Mouse (Mus musculus) heart, embryonic 15.5 days (tissue): ENCODE data around the gene Cacna1d. TPM values are rescaled to one million over a fixed set of nuclear protein-coding genes. Genes with fewer than 3 reads are reported as not detected.

Source experiments
- ATAC-seq: fragments of 200-750 bp; cut with Nextera tagmentation; replicated peaks from 2 replicates; pipeline ENCODE4 v1.8.0; 2017; ENCODE audit warnings: low read depth, moderate TSS enrichment; ENCODE audit not compliant: insufficient number of reproducible peaks, insufficient read depth, low FRiP score
- H3K27ac ChIP-seq: fragments of 300-500 bp; sonication (generic); 2 replicates; pipeline ENCODE4 v1.5.1; 2015; ENCODE audit warnings: mild to moderate bottlenecking, inconsistent platforms
- H3K27me3 ChIP-seq: fragments of 300-500 bp; sonication (generic); 2 replicates; pipeline ENCODE4 v1.6.1; 2015; ENCODE audit warnings: inconsistent platforms
- H3K36me3 ChIP-seq: fragments of 300-500 bp; sonication (generic); 2 replicates; pipeline ENCODE4 v1.6.1; 2015; ENCODE audit warnings: mild to moderate bottlenecking, inconsistent platforms
- H3K4me1 ChIP-seq: fragments of 300-500 bp; sonication (generic); replicated peaks from 2 replicates; pipeline ENCODE4 v1.6.1; 2015; ENCODE audit warnings: inconsistent platforms
- H3K4me2 ChIP-seq: fragments of 300-500 bp; sonication (generic); 2 replicates; pipeline ENCODE4 v1.6.1; 2015; ENCODE audit warnings: inconsistent platforms, mild to moderate bottlenecking, moderate library complexity
- H3K4me3 ChIP-seq: fragments of 300-500 bp; sonication (generic); 2 replicates; pipeline ENCODE4 v1.5.1; 2015; ENCODE audit warnings: mild to moderate bottlenecking, inconsistent platforms
- H3K9ac ChIP-seq: fragments of 300-500 bp; sonication (generic); 2 replicates; pipeline ENCODE4 v1.6.1; 2015; ENCODE audit warnings: mild to moderate bottlenecking, inconsistent platforms
- H3K9me3 ChIP-seq: fragments of 300-500 bp; sonication (generic); replicated peaks from 2 replicates; pipeline ENCODE4 v1.6.1; 2016; ENCODE audit warnings: inconsistent platforms
- whole genome bisulfite sequencing: fragments of 180-500 bp; shearing (Covaris S2); methylation state at CpG from one replicate; pipeline ENCODE4 v1.1.7; 2015; ENCODE audit warnings: mixed read lengths; 5-methylcytosine and 5-hydroxymethylcytosine counted together
- polyA plus RNA-seq: library from polyadenylated mRNA; unstranded; fragments of >200 nt; fragmentation: Nextera tagmentation; extraction: Ambion mirVana; gene quantifications from 2 replicates; pipeline ENCODE4 v1.2.1, GENCODE M21; 2015

Cacna1d gene
- polyA plus RNA-seq, 1 experiment from 2014 or later, result 7.2 TPM

GRCm38 (mm10) chr14:30172821-30173755, 318.2 kb downstream of the Cacna1d start:
- Histone ChIP-seq H3K4me3 (no peak overlapping the region), H3K27me3 (no peaks in the 10 kb centered on the region), H3K4me2 (no peak overlapping the region), H3K27ac (no peak overlapping the region), H3K4me1 (peaks cover 16% of the 10 kb centered on the region), H3K9ac (no peak overlapping the region), H3K36me3 (no peaks in the 10 kb centered on the region), H3K9me3 (no peaks in the 10 kb centered on the region)
- 79% methylated on average over 12 of the region's 12 CpGs for WGBS
- ATAC-seq, result no peak

DNA sequence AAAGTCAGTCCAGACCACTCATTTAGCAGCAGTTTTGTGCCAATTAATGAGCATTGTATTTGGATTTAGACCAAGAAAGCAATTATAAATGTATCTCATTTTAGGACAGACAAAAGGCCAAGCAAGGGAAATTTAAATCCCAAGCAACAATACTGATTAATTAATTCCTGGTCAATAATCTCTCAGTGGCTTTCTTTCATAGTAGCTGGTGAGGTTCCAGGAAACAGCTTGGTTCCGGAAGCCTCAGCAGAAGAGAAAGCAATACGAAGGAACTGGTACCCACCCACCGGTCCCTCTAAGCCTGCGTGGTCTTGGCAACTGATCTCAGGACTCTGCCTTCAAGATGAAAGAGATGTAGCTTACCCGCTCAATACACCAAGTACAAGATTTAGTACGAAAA, 319.7 kb downstream of the Cacna1d start:
- no peak overlapping the region for H3K27ac ChIP-seq
- no peak for ATAC-seq

DNA sequence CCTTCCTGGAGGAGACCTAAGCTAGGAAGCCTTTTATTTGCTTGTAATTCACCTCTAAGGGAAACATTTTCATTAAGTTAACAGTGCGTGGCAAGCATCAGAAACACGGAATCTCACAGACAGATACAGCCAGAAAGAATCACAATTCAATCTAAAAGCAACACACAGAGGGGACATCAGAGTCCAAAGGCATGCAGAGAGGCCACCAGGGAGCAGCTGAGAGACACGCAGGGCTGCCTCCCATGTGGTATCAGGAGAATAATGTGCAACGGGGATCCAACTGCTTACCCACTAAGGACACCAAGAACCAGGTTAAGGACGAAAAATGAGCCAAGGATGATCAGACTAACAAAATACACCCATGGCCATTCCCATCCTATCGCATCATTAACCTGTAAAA, 320.2 kb downstream of the Cacna1d start:
- WGBS, result 60% methylated on average over 6 of the region's 6 CpGs
- Histone ChIP-seq H3K36me3 (no peaks in the 10 kb centered on the region), H3K4me1 (peaks cover 12% of the 10 kb centered on the region), H3K9ac (no peak overlapping the region), H3K27me3 (no peaks in the 10 kb centered on the region), H3K27ac (no peak overlapping the region), H3K4me2 (no peak overlapping the region), H3K9me3 (no peaks in the 10 kb centered on the region), H3K4me3 (no peak overlapping the region)
- ATAC-seq, result no peak

More for the DNA sequence above, 319.7 kb downstream of the Cacna1d start:
- 90% methylated on average over 6 of the region's 6 CpGs for WGBS
- Histone ChIP-seq H3K4me2 (no peak overlapping the region), H3K9ac (no peak overlapping the region), H3K4me1 (peaks cover 12% of the 10 kb centered on the region), H3K4me3 (no peak overlapping the region), H3K27me3 (no peaks in the 10 kb centered on the region), H3K36me3 (no peaks in the 10 kb centered on the region), H3K9me3 (no peaks in the 10 kb centered on the region)

- H3K4me3 ChIP-seq, result no peak overlapping the region
- H3K27ac ChIP-seq, result no peak overlapping the region
- H3K9ac ChIP-seq, result no peak overlapping the region
- no peaks in the 10 kb centered on the region for H3K9me3 ChIP-seq
- 33% methylated on average over 5 of the region's 5 CpGs for WGBS
- H3K4me1 ChIP-seq, result peaks cover 12% of the 10 kb centered on the region
- no peaks in the 10 kb centered on the region for H3K27me3 ChIP-seq
- ATAC-seq, result no peak
- no peaks in the 10 kb centered on the region for H3K36me3 ChIP-seq
- no peak overlapping the region for H3K4me2 ChIP-seq
Observed at GRCm38 (mm10) chr14:30169455-30169854, 321.8 kb downstream of the Cacna1d start.

DNA sequence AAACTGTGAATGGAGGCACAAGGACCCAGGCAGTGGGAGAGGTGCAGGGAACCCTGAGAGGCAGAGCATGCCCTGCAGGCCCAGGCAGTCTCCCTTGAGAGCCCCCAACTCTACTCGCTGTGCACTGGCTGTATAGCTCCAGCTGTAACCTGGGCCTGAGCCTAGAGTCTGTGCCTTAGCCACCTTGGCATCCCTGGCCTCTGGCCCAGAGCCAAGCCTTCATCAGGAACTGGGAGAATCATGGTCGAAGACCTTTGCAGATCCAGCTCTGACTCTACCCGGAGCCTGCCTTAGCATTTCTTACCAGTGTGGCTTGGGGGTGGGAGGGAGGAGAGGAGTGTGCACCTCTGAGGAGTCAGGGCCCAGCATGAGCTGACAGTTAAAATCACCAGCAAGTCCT, 322.4 kb downstream of the Cacna1d start:
- no peak overlapping the region for H3K4me3 ChIP-seq
- no peak; the same call in 1 of the 2 replicates for ATAC-seq
- H3K27me3 ChIP-seq, result no peaks in the 10 kb centered on the region
- no peaks in the 10 kb centered on the region for H3K9me3 ChIP-seq
- 36% methylated on average over 3 of the region's 3 CpGs for WGBS
- H3K4me2 ChIP-seq, result no peak overlapping the region
- no peaks in the 10 kb centered on the region for H3K36me3 ChIP-seq
- no peak overlapping the region for H3K27ac ChIP-seq
- H3K9ac ChIP-seq, result no peak overlapping the region
- peaks cover 12% of the 10 kb centered on the region for H3K4me1 ChIP-seq

- Histone ChIP-seq H3K9me3 (no peaks in the 10 kb centered on the region), H3K27ac (no peak overlapping the region), H3K4me3 (no peak overlapping the region), H3K27me3 (no peaks in the 10 kb centered on the region), H3K36me3 (no peaks in the 10 kb centered on the region), H3K4me2 (no peak overlapping the region), H3K4me1 (peaks cover 12% of the 10 kb centered on the region), H3K9ac (no peak overlapping the region)
- no peak for ATAC-seq
- WGBS, result 53% methylated on average over 3 of the region's 3 CpGs
Observed at GRCm38 (mm10) chr14:30168387-30168786, 322.9 kb downstream of the Cacna1d start.

GRCm38 (mm10) chr14:30167606-30168005, 323.6 kb downstream of the Cacna1d start:
- no peak overlapping the region for H3K4me3 ChIP-seq
- WGBS, result 82% methylated on average over 7 of the region's 7 CpGs
- no peak overlapping the region for H3K9ac ChIP-seq
- no peaks in the 10 kb centered on the region for H3K9me3 ChIP-seq
- H3K27me3 ChIP-seq, result no peaks in the 10 kb centered on the region
- H3K27ac ChIP-seq, result no peak overlapping the region
- H3K4me2 ChIP-seq, result no peak overlapping the region
- no peaks in the 10 kb centered on the region for H3K36me3 ChIP-seq
- peaks cover 12% of the 10 kb centered on the region for H3K4me1 ChIP-seq
- ATAC-seq, result no peak

- no peaks in the 10 kb centered on the region for H3K36me3 ChIP-seq
- peaks cover 12% of the 10 kb centered on the region for H3K4me1 ChIP-seq
- 91% methylated on average over 11 of the region's 11 CpGs for WGBS
- no peak overlapping the region for H3K4me2 ChIP-seq
- no peak overlapping the region for H3K27ac ChIP-seq
- ATAC-seq, result no peak
- no peaks in the 10 kb centered on the region for H3K27me3 ChIP-seq
- no peak overlapping the region for H3K9ac ChIP-seq
- H3K4me3 ChIP-seq, result no peak overlapping the region
- H3K9me3 ChIP-seq, result no peaks in the 10 kb centered on the region
Observed at GRCm38 (mm10) chr14:30166036-30166435, 325.2 kb downstream of the Cacna1d start.

DNA sequence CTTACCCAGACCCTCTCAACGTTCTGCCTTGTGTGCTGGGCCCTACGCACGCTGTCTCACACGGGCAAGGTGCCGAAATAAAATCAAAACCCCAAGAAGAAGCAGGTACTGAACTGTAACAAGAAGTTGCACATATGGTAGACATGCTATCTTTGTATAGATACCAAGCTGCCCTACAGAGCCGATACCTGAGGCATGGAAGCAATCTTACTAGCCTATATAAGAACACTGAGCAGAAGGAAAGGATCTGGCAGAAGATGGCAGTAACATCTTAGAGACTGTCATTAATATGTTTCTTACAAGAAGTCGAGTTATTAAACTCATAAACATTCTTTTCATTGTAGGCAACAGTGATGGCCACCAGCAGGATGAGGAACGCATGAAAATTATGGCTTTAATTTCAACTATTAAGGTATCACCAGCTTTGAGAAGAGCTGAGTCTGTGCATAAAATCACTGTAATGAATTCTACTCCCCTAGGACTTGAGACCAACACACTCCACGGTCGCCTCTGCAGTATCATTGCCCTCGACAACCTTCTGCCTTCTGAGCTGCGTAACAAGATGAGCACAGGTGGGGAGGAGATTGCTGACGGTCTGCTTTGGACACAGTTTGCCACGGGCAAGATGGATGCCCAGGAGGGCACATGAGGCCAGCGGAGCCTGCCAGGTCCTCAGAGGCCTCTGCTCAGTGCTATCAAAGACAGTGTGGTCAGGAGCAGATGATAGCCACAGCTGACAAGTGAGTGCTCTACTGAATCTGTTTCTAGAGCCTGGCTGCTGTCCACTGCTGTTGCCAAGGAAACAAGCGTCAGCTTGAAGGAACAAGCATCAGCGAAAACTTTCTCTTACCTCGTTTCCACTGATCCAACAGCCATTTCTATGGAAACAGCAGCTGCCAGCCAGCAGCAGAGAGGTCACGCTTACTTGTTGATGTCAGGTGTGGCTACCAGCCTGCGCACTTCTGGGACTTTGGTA, 327.2 kb downstream of the Cacna1d start:
- no peak overlapping the region for H3K27ac ChIP-seq
- no peak overlapping the region for H3K4me2 ChIP-seq
- H3K4me1 ChIP-seq, result peaks cover 3% of the 10 kb centered on the region; the same call in 1 of the 2 replicates
- H3K4me3 ChIP-seq, result no peak overlapping the region
- ATAC-seq, result no peak
- no peaks in the 10 kb centered on the region for H3K9me3 ChIP-seq
- no peak overlapping the region for H3K9ac ChIP-seq
- 73% methylated on average over 20 of the region's 20 CpGs for WGBS
- H3K27me3 ChIP-seq, result no peaks in the 10 kb centered on the region
- no peaks in the 10 kb centered on the region for H3K36me3 ChIP-seq

GRCm38 (mm10) chr14:30147774-30148173, 343.5 kb downstream of the Cacna1d start:
- no peak overlapping the region for H3K27ac ChIP-seq
- WGBS, result 55% methylated on average over 7 of the region's 7 CpGs
- H3K36me3 ChIP-seq, result no peaks in the 10 kb centered on the region
- H3K4me2 ChIP-seq, result no peak overlapping the region
- H3K27me3 ChIP-seq, result no peaks in the 10 kb centered on the region
- H3K9me3 ChIP-seq, result no peaks in the 10 kb centered on the region
- H3K9ac ChIP-seq, result no peak overlapping the region
- no peak overlapping the region for H3K4me3 ChIP-seq
- ATAC-seq, result no peak
- H3K4me1 ChIP-seq, result no peaks in the 10 kb centered on the region

DNA sequence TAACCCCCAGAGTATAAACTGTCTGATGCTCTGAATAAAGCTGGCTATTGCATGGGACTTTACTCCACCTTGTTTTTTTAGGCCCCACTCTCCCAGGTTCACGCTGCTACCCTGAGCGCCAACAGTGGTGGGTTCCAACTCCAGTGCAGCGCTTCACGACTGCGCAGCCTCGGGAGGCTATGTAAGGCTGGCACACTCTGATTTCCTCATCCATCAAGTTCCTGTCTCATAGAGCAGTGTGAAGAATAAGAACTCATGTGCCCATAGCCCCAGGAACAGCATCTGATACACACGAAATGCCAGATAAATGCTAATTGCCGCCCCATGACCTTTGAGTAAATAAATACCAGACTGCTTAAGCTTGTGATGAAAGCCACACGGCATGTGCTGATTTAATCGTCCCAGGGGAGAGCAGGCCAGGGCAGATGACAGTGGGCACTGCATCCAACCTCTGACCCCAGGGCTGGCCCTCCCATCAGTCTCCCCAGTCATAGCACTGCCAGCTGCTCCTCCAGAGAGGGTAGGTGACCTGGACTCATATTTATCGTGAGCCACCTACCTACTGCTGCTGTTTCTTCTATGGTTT, 352.8 kb downstream of the Cacna1d start:
- no peak overlapping the region for H3K4me2 ChIP-seq
- no peaks in the 10 kb centered on the region for H3K36me3 ChIP-seq
- no peak overlapping the region for H3K27ac ChIP-seq
- H3K9ac ChIP-seq, result no peak overlapping the region
- no peak for ATAC-seq
- WGBS, result 65% methylated on average over 11 of the region's 11 CpGs
- H3K9me3 ChIP-seq, result no peaks in the 10 kb centered on the region
- peaks cover 9% of the 10 kb centered on the region; the same call in 1 of the 2 replicates for H3K4me1 ChIP-seq
- H3K27me3 ChIP-seq, result no peaks in the 10 kb centered on the region
- H3K4me3 ChIP-seq, result no peak overlapping the region
